Mouse (Mus musculus) ES-E14 (cell line): ENCODE measurements at regions not wholly inside any gene's neighbourhood (a gene's known extent, or its start where the extent isn't known, plus 50 kb on each side); places are given as distances from the start of the nearest gene placed in this dataset.

Experiments used
- DNase-seq: peaks from one replicate; pipeline ENCODE4 v3.0.0-alpha.2; 2013; ENCODE audit warnings: low read depth, low spot score
- H3K27ac ChIP-seq: 2 replicates; pipeline ENCODE4 v1.5.1; 2012; ENCODE audit warnings: low read depth, mild to moderate bottlenecking, low read length, moderate library complexity, mixed read lengths; ENCODE audit not compliant: poor library complexity, insufficient read depth, severe bottlenecking
- H3K36me3 ChIP-seq: 2 replicates; pipeline ENCODE4 v1.6.1; 2012; ENCODE audit warnings: mild to moderate bottlenecking, low read length, moderate library complexity, mixed read lengths; ENCODE audit not compliant: control insufficient read depth, poor library complexity, insufficient read depth, severe bottlenecking
- H3K4me1 ChIP-seq, 2 experiments: fragments of 150-350 bp in 1 of 2; sonication (generic) in 1 of 2; 2 replicates each; pipeline ENCODE4 v1.6.1; 2012; ENCODE audit warnings: low read length in 2 of 2, mild to moderate bottlenecking in 1 of 2, mixed read lengths in 1 of 2; ENCODE audit not compliant: control insufficient read depth in 2 of 2, insufficient read depth in 2 of 2, poor library complexity in 1 of 2
- H3K4me3 ChIP-seq, 2 experiments: fragments of 150-350 bp in 1 of 2; sonication (generic) in 1 of 2; 2 replicates each; pipeline ENCODE4 v1.5.1; 2012; ENCODE audit warnings: low read length in 2 of 2, low read depth in 1 of 2, mild to moderate bottlenecking in 1 of 2, mixed read lengths in 1 of 2; ENCODE audit not compliant: insufficient read depth in 1 of 2, poor library complexity in 1 of 2, severe bottlenecking in 1 of 2
- H3K9ac ChIP-seq: 2 replicates; pipeline ENCODE4 v1.6.1; 2012; ENCODE audit warnings: low read depth, mild to moderate bottlenecking, low read length, mixed read lengths; ENCODE audit not compliant: poor library complexity, insufficient read depth, severe bottlenecking
- H3K9me3 ChIP-seq: fragments of 150-350 bp; sonication (generic); 2 replicates; pipeline ENCODE4 v1.6.1; 2012; ENCODE audit warnings: low read depth, mild to moderate bottlenecking, low read length; ENCODE audit not compliant: control insufficient read depth, insufficient read depth
- CHD2 ChIP-seq: IDR thresholded peaks from 2 replicates; pipeline ENCODE4 v1.6.1; 2014; ENCODE audit warnings: mild to moderate bottlenecking, low read depth, low read length, inconsistent platforms
- HCFC1 ChIP-seq: IDR thresholded peaks from 2 replicates; pipeline ENCODE4 v1.6.1; 2012; ENCODE audit warnings: low read length, inconsistent platforms, borderline replicate concordance; ENCODE audit not compliant: insufficient read depth
- MAFK ChIP-seq: IDR thresholded peaks from 2 replicates; pipeline ENCODE4 v1.6.1; 2014; ENCODE audit warnings: mild to moderate bottlenecking, low read depth, low read length, inconsistent platforms; ENCODE audit not compliant: insufficient read depth
- ZC3H11A ChIP-seq: IDR thresholded peaks from 2 replicates; pipeline ENCODE4 v1.6.1; 2012; ENCODE audit warnings: low read depth, mild to moderate bottlenecking, inconsistent platforms, low read length, borderline replicate concordance
- ZNF384 ChIP-seq: IDR thresholded peaks from 2 replicates; pipeline ENCODE4 v1.6.1; 2012; ENCODE audit warnings: low read depth, low read length, inconsistent platforms
- in situ Hi-C, 2 experiments: fragments of 600-800 bp; cut with MboI; formaldehyde crosslinking; loops; one replicate each; pipeline ENCODE4 v1.15.1; 2025; ENCODE audit warnings: low sequenced_read_pairs in 2 of 2, inconsistent platforms in 1 of 2; ENCODE audit not compliant: unreplicated experiment in 2 of 2

DNA sequence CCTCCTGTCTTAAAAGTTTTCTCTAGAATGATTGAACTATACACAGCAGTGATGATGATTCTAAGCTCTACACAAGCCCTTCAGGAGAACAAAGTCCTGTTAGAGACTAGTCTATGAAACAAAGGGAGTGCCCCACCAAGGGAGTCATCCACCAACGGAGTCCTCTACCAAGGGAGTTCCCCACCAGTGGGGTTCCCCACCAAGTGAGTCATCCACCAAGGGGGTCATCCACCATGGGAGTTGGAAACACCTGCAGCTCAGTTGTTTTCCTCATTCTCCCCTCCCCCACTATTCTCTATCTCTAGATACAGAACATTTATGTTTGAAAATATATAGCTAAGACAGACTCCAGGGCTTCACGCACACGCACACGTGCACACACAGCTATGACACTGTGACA, 130.5 kb upstream of the Otx2 start:
- Histone ChIP-seq H3K4me3 (no peak overlapping the region), H3K9ac (no peak overlapping the region), H3K27ac (no peak overlapping the region), H3K9me3 (no peaks in the 10 kb centered on the region), H3K4me1 (no peaks in the 10 kb centered on the region), H3K36me3 (no peaks in the 10 kb centered on the region)
- no peak for TF ChIP-seq HCFC1
- no peak for DNase-seq
- in situ Hi-C loops = no loop called here

DNA sequence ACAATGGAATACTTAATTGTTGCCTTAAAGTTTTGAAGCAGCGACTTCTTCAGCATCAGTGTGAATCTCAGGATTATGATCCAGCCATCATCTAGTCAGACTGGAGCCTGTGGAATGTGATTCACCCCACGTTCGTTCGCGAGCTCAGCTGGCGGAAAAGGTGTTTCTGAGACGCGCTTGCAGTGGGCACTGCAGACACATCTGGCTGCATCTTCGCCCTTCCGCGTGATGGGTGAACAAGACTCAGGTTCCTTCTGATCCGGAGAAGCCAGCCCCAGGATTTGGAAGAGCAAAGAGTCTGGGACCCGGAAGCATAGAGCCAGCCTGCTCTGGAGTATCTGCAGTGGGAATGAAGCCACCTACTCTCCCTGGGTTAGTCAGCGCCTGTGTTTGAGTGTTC, 127.7 kb upstream of the Otx2 start:
- Histone ChIP-seq H3K27ac (no peak overlapping the region), H3K4me3 (no peak overlapping the region), H3K36me3 (no peaks in the 10 kb centered on the region), H3K4me1 (no peaks in the 10 kb centered on the region), H3K9me3 (no peaks in the 10 kb centered on the region), H3K9ac (no peak overlapping the region)
- DNase-seq = no peak
- TF ChIP-seq ZC3H11A (no peak), MAFK (no peak), CHD2 (no peak), ZNF384 (no peak), HCFC1 (no peak)
- in situ Hi-C loops = no loop called here

DNA sequence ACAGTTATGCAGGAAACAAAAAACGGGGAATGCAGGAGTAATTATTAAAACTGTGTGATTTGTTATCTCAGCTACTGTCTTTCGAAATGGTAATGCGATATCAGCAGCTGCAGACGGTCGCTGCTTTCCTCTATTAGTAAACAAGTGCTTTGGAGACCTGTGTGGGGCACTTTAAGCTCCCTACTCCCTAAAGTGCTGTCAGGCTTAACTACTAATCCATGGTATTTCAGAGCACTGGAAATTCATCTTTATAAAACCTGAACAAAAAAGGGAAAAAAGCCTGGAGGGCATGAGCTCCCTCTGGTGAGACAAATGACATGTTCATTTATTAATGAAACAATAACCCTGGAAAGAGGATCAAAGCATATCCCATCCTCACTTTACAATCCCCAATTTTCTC, 127.2 kb upstream of the Otx2 start:
- Histone ChIP-seq H3K4me1 (no peaks in the 10 kb centered on the region), H3K27ac (no peak overlapping the region), H3K9me3 (no peaks in the 10 kb centered on the region), H3K36me3 (no peaks in the 10 kb centered on the region), H3K9ac (no peak overlapping the region), H3K4me3 (no peak overlapping the region)
- DNase-seq = no peak
- no peak for TF ChIP-seq HCFC1
- TF ChIP-seq MAFK = no peak
- no peak for TF ChIP-seq ZC3H11A
- no peak for TF ChIP-seq CHD2
- TF ChIP-seq ZNF384 = no peak
- in situ Hi-C loops = no loop called here

DNA sequence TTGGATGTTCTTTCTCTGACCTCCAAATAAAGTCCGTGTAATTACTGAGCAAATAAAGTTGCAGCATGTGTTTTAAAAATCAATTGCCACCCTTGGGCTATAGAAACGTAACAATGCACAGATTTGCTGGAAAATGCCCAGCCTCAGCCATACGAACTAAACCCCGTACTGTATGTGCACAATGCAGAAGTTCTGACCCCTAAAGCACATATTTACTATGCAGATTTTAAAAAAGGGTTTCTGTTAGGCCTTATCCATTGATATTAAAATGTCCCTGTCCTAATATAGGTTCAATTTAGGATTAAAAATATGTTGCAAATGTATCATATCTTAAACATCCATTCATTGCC, 126.5 kb upstream of the Otx2 start:
- TF ChIP-seq MAFK (no peak), CHD2 (no peak), ZC3H11A (no peak), HCFC1 (no peak), ZNF384 (no peak)
- Histone ChIP-seq H3K36me3 (no peaks in the 10 kb centered on the region), H3K9ac (no peak overlapping the region), H3K4me1 (no peaks in the 10 kb centered on the region), H3K4me3 (no peak overlapping the region), H3K27ac (no peak overlapping the region), H3K9me3 (no peaks in the 10 kb centered on the region)
- no peak for DNase-seq
- in situ Hi-C loops = no loop called here

DNA sequence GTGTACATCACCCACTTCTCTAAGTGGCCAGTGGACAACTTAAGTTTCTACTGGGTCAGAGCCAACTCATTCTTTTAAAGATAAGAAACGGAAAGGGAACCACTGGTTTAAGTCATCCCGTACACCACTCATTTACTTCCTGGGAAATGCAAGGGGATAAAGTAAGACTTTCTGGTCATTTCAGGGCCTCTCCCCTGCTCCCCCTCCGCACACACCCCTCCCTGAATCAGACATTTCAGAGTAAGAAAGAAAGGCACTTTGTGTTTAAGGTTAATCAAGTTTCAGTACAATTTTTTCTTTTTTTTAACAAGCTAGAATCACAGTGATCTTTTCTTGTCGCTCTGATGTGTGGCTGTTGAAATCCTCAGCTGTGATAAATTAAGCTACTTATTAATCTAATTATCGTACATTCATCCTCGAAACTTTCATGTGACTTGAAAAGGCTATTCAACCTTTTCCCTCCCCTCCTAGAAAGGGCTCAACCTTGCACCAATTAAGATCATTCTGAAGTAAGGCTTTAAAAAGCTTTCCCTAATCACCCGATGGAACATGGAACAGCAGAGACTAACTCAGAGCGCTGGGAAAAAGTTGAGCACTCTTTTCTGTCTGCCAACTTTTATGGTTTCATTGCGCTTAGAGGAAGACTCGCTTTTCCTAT, 126.0 kb upstream of the Otx2 start:
- Histone ChIP-seq H3K9me3 (no peaks in the 10 kb centered on the region), H3K4me1 (peaks cover 0 to 2% of the 10 kb centered on the region in 2 experiments; a peak in 1 of 4 replicates), H3K9ac (no peak overlapping the region), H3K4me3 (no peak overlapping the region), H3K36me3 (no peaks in the 10 kb centered on the region), H3K27ac (no peak overlapping the region)
- no peak for TF ChIP-seq HCFC1
- no peak for TF ChIP-seq ZNF384
- no peak for TF ChIP-seq MAFK
- no peak for TF ChIP-seq ZC3H11A
- no peak for TF ChIP-seq CHD2
- in situ Hi-C loops = no loop called here
- DNase-seq = no peak
